Mouse (Mus musculus): ENCODE measurements at regions not wholly inside any gene's neighbourhood (a gene's known extent, or its start where the extent isn't known, plus 50 kb on each side); places are given as distances from the start of the nearest gene placed in this dataset.

- no peak for DNase-seq (ENCODE audit: low spot score)
These were observed 91.3 kb downstream of the Tomm20 start for GRCm38 (mm10) chr8:126854121-126855055.

GRCm38 (mm10) chr8:126852663-126853390, 92.8 kb downstream of the Tomm20 start:
- DNase-seq (ENCODE audit: low spot score) = peak; percentile 40

GRCm38 (mm10) chr8:126852184-126852583, 93.5 kb downstream of the Tomm20 start:
- peak; percentile 61 for DNase-seq (ENCODE audit: low spot score)

GRCm38 (mm10) chr8:126851780-126852179, 93.9 kb downstream of the Tomm20 start:
- DNase-seq (ENCODE audit: low spot score) = no peak

- DNase-seq (ENCODE audit: low spot score) = no peak
These were observed 95.5 kb downstream of the Tomm20 start for GRCm38 (mm10) chr8:126850189-126850535.

GRCm38 (mm10) chr8:126849411-126850188, 96.0 kb downstream of the Tomm20 start:
- DNase-seq (ENCODE audit: low spot score) = peak; percentile 54

- DNase-seq (ENCODE audit: low spot score) = no peak
These were observed 97.1 kb downstream of the Tomm20 start for GRCm38 (mm10) chr8:126848369-126849105.

GRCm38 (mm10) chr8:126847664-126848353, 97.8 kb downstream of the Tomm20 start:
- no peak for DNase-seq (ENCODE audit: low spot score)

GRCm38 (mm10) chr8:126846188-126846565, 99.5 kb downstream of the Tomm20 start:
- DNase-seq (ENCODE audit: low spot score) = no peak

- no peak for DNase-seq (ENCODE audit: low spot score)
These were observed 100.0 kb downstream of the Tomm20 start for GRCm38 (mm10) chr8:126845530-126846187.

GRCm38 (mm10) chr8:126844627-126845026, 101.0 kb downstream of the Tomm20 start:
- no peak for DNase-seq (ENCODE audit: low spot score)

- DNase-seq (ENCODE audit: low spot score) = no peak
These were observed 104.5 kb downstream of the Tomm20 start for GRCm38 (mm10) chr8:126841187-126841586.

- peak; percentile 39 for DNase-seq (ENCODE audit: low spot score)
These were observed 105.8 kb downstream of the Tomm20 start for GRCm38 (mm10) chr8:126839712-126840355.

GRCm38 (mm10) chr8:126839039-126839711, 106.5 kb downstream of the Tomm20 start:
- no peak for DNase-seq (ENCODE audit: low spot score)

- DNase-seq (ENCODE audit: low spot score) = no peak
These were observed 107.4 kb downstream of the Tomm20 start for GRCm38 (mm10) chr8:126838228-126838627.

- no peak for DNase-seq (ENCODE audit: low spot score)
These were observed 108.2 kb downstream of the Tomm20 start for GRCm38 (mm10) chr8:126837318-126838025.

- no peak for DNase-seq (ENCODE audit: low spot score)
These were observed 110.1 kb downstream of the Tomm20 start for GRCm38 (mm10) chr8:126835554-126835953.

All from ovary, adult 18-20 months (tissue).